Mouse (Mus musculus) left cerebral cortex, postnatal 4 days (tissue): ENCODE measurements around the gene Gm10330. TPM values are rescaled to one million over a fixed set of nuclear protein-coding genes. Genes with fewer than 3 reads are reported as not detected.
"Not testable (repeated sequence)": the region's sequence is repeated elsewhere in the genome, so short reads cannot be mapped to it uniquely, and the experiment has no call there.

Experiments used
- DNase-seq: peaks from one replicate; pipeline ENCODE4 v3.0.0-alpha.2; 2022
- intact Hi-C: fragments of 180-260 bp; cut with DNase I; formaldehyde crosslinking; loops from one replicate; pipeline ENCODE4 v1.15.1; 2025
- total RNA-seq, 2 experiments: library from RNA; stranded (reverse); gene quantifications; 2 replicates each; pipeline ENCODE4 v1.2.3; 2021

Gm10330 gene
- total RNA-seq, result 1 to 10 TPM; 2.1 to 3.5 TPM

DNA sequence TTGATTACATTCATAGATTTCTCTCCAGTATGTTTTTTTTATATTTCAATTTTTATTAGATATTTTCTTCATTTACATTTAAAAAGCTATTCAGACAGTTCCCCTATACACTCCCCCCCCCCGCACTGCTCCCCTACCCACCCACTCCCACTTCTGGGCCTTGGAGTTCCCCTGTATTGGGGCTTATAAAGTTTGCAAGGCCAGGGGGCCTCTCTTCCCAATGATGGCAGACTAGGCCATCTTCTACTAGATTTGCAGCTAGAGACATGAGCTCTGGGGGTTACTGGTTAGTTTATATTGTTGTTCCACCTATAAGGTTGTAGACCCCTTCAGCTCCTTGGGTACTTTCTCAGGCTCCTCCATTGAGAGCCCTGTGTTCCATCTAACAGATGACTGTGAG lies at the start of gene Gm10330:
Gene Gm10330, minus strand, starts transcription at position 101 of the 400 bp plus-strand sequence.
- intact Hi-C loops, result not testable (repeated sequence)

DNA sequence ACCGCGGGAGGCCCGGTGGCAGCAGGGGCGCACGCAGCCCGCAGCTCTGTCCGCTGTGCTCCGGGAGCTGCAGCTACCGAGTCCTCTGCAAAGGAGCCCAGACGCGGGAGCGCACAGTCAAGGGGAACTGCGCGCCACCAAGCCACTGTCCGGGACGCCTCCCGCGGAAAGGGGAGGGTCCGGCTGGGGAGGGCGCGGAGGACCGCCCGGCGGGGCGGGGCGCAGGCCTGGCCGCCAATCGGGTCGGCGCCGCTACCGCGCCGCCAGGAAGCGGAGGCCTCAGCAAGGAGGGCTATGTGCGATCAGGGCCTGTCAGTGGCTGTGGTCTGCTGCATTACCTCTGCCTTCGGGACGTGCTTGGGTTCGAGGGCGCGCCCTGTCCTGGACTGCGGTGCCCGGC lies 20.7 kb upstream of the Gm10330 start:
- DNase-seq, intact Hi-C loops: not testable (repeated sequence)

More for the DNA sequence above, at the start of gene Gm10330:
- DNase-seq, result not testable (repeated sequence)

DNA sequence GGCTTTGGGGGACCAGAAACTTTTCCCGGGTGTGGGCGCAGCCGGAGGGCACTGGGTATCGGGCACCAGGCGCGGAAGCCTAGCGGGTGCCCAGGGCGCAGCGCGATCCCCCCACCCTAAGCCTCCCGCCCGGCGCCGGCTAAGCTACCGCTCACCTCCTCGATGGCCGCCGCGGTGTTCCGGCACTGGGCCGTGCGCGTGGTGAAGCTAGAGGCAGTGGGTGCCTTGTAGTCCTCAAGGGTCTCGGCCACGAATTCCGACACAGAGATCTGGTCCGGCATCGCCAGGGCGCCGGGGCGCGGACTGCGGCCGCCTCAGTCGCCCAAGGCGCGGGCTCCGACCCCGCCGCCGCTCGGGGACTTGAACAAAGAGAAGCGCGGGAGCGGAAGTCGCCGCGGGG lies 20.3 kb upstream of the Gm10330 start:
- DNase-seq, intact Hi-C loops: not testable (repeated sequence)
